Mouse (Mus musculus) spleen, postnatal 10 days (tissue): ENCODE data around the gene Grin2c.

Source experiments
- DNase-seq, 2 experiments: peaks; one replicate each; pipeline ENCODE4 v3.0.0; 2021 to 2022; ENCODE audit warnings: low spot score in 2 of 2

Grin2c gene

DNA sequence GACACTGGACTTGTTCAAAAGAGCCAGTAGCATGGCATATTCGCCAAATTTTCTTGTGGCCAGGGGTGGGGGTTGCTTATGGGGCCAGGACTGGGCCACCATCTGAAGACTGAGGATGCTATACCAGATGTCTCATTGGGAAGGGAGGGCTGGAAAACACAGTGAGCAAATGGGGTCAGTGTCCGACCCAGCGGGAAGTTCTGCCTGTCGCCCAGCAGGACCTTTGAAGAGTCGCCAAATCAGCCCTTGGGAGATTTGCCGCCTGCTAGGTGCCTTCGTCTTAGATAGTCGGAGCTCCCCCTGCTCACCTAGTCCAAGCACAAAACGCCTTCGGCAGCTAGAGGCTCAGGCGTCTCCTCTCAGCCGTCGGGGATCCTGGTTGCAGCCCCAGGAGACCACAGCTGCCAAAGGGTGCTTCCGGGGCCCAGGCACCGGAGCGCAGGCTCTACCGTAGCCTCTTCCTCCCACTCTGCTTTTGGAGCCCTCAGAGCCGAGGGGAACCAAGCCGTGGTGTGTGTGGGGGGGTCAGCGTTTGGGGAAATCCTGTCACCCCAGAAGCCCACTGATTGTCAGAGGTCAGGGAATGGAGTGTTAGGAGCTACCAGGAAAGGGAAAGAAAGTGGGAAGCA is 1.2 kb downstream of the Grin2c start:
- DNase-seq: no peak

GRCm38 (mm10) chr11:115264862-115265668 is 2.0 kb downstream of the Grin2c start:
- DNase-seq: peak in 1 of 2 experiments; percentile 46

DNA sequence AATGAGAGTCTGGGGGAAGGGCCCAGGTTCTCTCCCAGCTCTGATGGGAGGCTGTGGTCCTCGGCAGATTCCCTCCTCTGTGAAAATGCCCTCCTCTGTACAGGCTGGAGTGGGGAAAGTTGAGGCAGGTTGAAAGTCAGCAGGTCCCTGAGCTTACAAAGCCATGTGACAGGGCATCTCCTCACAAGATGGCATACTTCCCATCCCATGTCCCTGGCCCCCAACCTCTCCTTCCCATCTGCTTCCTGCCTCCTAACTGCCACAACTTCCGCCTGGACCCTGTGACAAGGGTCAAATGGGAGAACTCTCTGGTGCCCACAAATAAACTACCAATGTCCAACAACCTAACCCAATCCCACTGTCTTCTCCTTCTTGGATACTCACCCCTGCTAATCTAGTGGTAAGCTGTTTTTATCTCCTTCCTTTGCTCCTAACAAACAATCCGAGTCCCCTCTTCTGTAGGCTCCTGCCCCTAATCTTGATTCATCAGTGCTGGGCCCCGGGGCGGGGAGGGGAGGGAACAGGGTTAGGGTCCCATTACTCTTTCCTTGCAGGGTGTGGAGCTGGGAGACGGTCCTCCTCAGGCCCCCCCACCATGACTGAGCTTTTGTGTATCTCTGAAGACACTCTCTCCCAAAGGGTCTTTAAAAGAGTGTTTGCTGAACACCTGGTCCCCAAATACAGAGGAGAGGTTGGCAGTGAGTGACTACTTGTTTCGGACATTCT is 2.7 kb downstream of the Grin2c start:
- DNase-seq: no peak

DNA sequence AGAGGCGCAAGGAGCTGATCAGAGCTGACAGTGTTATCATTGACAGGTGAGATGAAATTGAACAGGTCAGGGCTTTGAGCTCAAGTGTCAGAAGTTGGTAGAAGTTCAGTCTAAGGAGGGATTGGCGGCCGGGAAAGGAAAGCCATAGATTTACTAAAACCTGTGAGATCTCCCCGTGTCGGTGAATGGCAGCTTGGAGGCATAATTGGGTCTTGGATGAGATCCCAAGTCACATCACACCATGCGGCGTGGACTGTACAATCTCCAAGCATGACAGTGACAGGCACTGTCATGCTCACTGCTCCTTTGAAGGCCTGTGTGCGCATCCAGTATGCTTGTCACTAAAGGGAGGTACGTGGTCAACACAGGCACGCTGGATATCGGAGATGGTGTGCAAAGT is 4.1 kb downstream of the Grin2c start:
- no peak for DNase-seq

- DNase-seq: no peak
Measured at GRCm38 (mm10) chr11:115259134-115259533, 7.9 kb downstream of the Grin2c start.

DNA sequence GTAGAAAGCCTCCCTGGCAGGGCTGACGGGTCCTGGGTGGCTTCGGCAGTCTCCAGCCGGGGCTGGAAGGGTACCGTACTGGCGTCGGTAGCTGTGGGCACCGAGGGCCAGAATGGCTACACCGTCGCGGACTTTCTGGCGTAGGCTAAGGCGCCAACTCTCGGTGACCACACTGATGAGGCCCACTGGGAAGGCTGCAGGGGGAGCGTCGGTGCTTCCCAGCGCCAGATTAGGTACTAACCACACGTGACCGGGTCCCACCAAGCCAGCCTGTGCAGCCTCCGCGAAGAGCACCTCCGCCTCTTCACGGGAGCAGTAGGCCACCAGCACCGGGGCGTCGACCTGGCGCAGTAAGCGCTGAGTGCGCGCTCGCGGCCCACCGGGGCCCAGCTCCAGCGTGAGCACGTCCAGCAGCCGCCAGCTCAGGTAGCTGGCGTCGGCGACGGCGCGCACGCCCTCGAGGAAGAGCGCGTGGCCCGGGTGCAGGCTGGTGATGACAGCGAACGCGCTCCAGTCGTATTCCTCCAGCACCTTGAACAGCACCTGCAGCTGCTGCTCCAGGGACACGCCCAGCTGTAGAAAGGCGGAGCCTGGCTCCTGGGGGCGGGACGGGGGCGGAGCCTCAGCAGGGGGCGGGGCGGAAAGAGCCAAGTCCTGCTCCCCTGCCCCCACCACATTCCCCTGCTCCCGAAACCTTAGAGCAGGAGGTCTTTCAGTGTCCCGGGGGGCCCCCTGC is 9.1 kb downstream of the Grin2c start:
- no peak for DNase-seq

DNA sequence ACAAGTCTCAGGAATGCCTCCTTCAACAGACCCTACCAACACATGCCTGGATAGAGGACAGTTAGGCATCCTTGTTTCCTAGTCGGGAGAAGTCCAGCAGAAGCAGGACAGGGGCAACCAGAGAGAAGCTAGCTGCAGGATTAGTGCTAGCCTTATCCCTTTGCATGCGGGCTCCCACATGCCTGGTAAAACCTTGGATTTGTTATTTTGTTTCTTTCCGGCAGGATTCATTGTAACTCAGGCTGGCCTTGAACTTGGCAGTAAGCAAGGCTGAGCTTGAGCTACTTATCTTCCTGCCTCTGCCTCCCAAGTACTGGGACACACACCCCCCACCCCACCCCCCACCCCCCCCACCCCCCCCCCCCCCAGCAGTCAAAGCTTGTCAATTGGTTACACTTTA is 15.8 kb downstream of the Grin2c start:
- DNase-seq: no peak

DNA sequence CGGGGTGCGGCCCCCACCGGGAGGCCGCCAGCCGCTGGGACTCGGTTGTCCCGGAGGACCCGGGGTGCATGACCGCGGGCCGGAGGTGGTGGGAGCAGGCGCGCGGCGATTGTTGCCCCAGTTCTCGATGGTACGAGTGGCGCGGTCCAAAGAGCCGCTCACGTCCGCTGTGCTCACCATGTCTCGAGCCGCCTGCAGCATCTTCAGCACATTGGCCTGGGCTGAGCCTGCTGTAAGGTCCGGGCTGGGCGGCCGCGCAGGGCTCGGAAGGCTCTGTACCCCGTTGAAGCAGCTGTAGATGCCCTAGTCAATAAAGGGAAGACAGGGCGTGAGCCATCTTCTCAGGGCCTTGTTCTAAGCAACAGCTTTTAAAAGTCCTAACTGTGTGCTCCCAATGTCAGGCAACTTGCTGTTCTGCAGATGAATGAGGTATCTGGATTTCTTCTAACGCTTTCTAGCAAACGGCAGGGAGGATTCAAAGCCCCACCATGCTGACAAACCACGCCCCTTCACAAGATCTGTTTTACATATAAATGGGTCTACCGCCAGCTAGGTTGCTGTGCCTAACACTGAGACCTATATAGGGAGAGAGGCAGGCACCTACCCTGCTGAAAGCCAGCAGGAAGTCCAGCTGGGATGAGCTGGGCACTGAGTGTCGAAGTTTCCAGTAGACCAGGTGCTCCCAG is 16.5 kb downstream of the Grin2c start:
- DNase-seq: no peak

DNA sequence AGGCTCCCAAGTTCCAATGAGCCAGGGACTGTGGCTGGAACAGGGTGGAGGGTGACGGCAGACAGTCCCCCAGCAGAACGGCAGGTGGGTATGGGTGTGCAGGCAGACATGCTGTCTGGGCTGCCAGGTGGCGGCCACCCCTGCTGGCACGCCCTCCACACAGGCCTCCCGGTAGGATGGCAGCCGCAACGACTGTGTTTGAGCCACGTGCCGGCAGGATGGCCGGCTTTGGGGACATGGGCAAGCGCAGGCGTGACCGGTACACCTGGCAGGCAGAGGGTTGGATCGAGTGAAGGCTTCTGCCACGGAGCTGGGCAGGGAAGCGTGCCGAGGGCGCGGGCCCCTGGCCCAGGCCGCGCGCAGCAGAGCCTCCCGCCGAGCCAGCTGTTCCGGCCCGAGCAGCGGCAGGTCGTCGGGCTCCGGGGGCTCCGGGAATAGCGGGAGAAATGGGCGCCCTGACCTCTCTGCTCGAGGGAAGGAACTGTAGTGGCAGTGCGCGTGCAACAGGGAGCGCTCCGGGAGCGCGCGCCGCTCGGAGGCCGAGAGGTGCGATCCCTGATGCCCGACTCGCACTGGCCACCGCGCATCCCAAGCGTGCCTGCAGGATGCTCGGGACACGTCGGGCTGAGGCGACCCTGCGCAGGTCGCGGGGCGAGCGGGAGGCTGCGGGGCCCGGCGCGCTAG is 17.2 kb downstream of the Grin2c start:
- DNase-seq: no peak

GRCm38 (mm10) chr11:115247945-115248344 is 19.1 kb downstream of the Grin2c start:
- no peak for DNase-seq

DNA sequence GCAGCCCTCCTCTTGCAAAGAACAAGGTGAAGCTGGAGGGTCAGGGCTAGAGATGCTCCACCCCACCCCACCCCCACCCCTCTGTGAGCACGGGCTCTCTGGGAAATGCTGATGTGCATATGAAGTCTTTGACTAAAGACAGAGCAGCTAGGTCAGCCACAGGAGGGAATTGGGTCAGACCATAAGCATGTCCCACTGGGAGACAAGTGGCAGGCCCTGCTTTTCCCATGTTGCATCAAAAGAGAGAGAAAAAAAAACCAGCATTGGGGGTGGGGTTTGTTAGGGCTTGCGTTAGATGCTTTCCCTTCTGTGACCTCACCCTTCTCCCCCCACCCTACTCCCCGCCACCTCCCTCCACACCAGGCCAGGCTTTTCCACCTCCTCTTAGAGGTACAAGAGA is 19.8 kb downstream of the Grin2c start:
- DNase-seq: no peak

- no peak for DNase-seq
Measured at GRCm38 (mm10) chr11:115246386-115246785, 20.7 kb downstream of the Grin2c start.

DNA sequence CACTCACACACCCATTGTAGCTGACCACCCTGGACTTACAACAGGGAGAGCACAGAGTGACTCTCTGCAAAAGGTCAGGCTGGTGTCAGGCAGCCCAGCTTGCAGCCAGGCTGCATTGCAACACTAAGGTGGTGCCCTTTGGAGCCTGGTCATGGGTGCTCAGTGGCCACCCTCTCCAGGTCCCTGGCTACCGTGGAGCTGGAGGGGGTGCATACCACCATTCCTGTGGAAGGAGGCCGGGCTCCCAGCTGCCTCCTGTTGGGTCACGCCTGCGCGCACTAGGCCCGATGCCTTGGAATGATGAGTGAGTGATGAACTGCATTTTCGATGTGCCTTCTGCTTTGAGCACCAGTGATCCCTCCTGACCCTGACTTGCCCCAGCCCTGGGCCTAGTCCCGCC is 22.2 kb downstream of the Grin2c start:
- no peak for DNase-seq

DNA sequence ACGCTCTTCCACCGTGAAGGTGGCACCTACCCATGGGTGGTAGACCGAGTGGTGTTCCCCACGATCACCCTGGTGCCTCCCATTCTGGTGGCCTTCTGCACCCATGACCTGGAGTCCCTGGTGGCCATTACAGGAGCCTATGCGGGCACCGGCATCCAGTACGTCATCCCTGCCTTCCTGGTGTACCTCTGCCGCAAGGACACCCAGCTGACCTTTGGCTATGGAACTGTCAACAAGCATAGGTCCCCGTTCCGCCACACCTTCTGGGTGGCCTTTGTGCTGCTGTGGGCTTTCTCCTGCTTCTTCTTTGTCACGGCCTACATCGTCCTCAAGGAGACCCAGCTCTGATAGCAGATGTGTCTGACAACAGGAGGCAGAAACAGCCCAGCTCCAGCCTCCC is 23.3 kb downstream of the Grin2c start:
- DNase-seq: no peak

- DNase-seq: no peak
Measured at GRCm38 (mm10) chr11:115242746-115243145, 24.3 kb downstream of the Grin2c start.

DNA sequence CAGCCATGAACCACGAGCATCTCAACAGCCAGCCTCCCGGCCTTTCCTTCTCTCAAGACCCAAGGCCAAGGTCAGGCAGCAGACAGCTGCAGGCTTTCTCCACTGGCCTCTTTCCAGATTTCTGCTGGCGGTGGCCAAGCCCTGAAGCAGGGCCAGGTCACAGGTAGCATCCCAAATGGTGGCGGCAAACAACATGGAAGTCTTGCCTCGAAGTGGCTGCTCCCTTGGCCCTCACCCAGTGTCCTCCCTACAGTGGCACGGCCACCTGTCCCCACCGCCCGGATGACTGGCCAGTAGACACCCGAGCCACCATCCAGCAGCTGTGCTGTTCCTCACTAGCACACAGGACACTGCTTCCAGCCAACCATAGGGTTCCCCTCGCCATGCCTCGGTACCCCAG is 25.6 kb downstream of the Grin2c start:
- DNase-seq: no peak

DNA sequence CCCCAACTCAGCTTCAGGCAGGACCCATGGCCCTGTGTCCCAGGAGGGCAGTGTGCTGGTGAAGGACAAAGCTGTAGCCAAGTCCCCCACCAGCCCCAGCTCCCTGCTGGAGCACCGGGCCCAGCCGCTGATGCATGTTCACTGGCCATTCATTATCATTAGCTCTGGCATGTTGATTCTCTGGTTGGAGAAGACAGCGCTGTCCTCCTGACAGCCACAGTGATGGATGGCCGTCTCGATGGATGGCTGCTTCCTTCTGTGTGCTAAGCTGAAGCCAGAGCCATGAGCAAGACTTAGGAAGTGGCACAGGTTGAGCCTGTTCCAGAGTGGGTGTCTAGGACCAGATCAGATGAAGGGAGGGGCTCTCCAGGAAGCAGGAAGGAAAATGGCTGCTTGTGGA is 30.5 kb downstream of the Grin2c start:
- DNase-seq: no peak

DNA sequence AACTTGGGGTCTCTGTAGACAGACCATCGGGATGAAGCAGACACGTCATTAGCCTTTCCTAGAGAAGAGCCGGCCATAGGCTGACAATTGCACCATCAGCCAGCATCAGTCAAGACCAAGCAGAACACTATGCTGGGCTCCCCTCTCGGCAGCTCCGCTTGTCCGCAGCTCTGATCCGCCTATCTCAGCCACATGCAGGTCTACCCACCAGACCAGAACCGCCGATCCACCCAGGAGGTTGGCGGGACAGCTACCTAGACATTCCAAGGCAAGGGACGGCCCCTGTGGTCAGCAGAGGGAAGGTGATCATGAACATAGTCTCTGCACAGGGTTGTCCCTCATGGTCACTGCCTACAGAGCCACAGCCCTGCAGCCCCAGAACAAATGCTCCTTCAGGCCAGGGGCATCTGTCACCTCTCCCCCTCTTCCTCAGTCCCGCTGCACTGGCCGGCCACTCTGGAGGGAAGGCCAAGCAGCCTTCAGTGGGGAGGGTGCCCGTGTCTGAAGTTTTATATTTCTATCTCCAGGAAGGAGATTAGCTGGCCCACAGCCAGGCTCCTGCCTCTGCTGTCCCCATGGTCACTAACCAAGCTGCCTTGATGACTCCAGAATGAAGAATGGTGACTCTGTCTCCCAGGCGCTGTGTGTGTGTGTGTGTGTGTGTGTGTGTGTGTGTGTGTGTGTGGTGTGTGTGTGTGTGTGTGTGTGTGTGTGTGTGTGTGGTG is 32.6 kb downstream of the Grin2c start:
- no peak for DNase-seq

DNA sequence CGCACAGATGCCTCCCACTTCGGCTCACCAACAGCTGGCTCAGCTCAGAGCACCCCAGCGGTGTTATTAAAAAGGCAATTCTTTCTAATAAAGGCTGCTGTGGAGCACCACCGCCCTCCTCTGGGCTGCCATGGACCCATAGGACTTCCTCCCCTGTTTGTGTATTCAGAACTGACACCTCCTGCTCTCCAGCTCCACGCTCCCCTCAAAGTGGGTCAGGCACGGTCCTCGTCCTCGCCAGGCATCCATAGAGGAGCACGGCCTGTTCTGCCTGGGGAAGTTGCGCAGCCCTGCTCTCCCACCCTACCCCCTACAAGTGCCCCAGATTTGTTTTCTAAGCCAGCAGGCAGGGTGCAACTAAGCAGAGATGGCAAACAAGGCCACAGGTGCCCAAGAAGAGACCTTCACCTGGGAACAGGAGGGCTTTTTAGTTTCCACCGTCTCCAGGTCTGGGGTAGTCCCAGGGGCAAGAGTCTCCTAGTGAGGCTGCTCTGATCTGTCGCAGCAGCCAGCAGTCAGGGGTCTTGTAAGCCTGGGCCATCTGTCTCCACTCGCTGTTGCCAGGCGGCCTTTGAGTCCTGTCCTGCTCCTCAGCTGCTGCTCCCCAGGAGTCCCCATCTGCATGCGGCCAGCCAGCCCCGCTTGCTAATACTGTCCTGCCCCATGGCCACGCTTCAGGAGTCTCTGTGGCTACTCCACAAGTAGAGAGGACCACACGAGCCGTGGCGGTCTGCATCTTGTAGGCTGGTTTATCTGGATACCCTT is 33.3 kb downstream of the Grin2c start:
- DNase-seq: no peak

- DNase-seq: no peak
Measured at GRCm38 (mm10) chr11:115232889-115233288, 34.2 kb downstream of the Grin2c start.
